Mouse (Mus musculus) kidney, embryonic 14.5 days (tissue): Measurements from ENCODE around the gene Tcf7. TPM values are rescaled to one million over a fixed set of nuclear protein-coding genes. Genes with fewer than 3 reads are reported as not detected.

Experiments
- ATAC-seq: fragments of 200-750 bp; cut with Nextera tagmentation; 2 replicates; pipeline ENCODE4 v1.8.0; 2017; ENCODE audit warnings: moderate number of reproducible peaks, mild to moderate bottlenecking, moderate TSS enrichment, moderate library complexity; ENCODE audit not compliant: low FRiP score, low TSS enrichment
- H3K27ac ChIP-seq: fragments of 300-500 bp; sonication (generic); 2 replicates; pipeline ENCODE4 v1.5.1; 2014; ENCODE audit warnings: low read depth, mild to moderate bottlenecking, low read length, moderate library complexity, mixed read lengths
- H3K27me3 ChIP-seq: fragments of 300-500 bp; sonication (generic); 2 replicates; pipeline ENCODE4 v1.6.1; 2014; ENCODE audit warnings: mild to moderate bottlenecking, low read length; ENCODE audit not compliant: control insufficient read depth, insufficient read depth
- H3K36me3 ChIP-seq: fragments of 300-500 bp; sonication (generic); 2 replicates; pipeline ENCODE4 v1.6.1; 2014; ENCODE audit warnings: low read length, mixed read lengths; ENCODE audit not compliant: control insufficient read depth, insufficient read depth
- H3K4me1 ChIP-seq: fragments of 300-500 bp; sonication (generic); 2 replicates; pipeline ENCODE4 v1.6.1; 2014; ENCODE audit warnings: low read length, mixed read lengths; ENCODE audit not compliant: control insufficient read depth, insufficient read depth
- H3K4me2 ChIP-seq: fragments of 300-500 bp; sonication (generic); replicated peaks from 2 replicates; pipeline ENCODE4 v1.6.1; 2014; ENCODE audit warnings: low read depth, mild to moderate bottlenecking, low read length
- H3K4me3 ChIP-seq: fragments of 300-500 bp; sonication (generic); 2 replicates; pipeline ENCODE4 v1.5.1; 2014; ENCODE audit warnings: mild to moderate bottlenecking, low read length
- H3K9ac ChIP-seq: fragments of 300-500 bp; sonication (generic); 2 replicates; pipeline ENCODE4 v1.6.1; 2014; ENCODE audit warnings: low read depth, mild to moderate bottlenecking, low read length, moderate library complexity
- H3K9me3 ChIP-seq: fragments of 300-500 bp; sonication (generic); 2 replicates; pipeline ENCODE4 v1.6.1; 2016; ENCODE audit warnings: low read length; ENCODE audit not compliant: control insufficient read depth
- WGBS: fragments of 180-500 bp; shearing (Covaris S2); extraction: QIAGEN DNeasy Blood & Tissue Kit; methylation state at CpG from one replicate; pipeline ENCODE4 v1.1.7; 2014; 5-methylcytosine and 5-hydroxymethylcytosine counted together
- polyA plus RNA-seq: library from polyadenylated mRNA; unstranded; fragments of >200 nt; fragmentation: Nextera tagmentation; extraction: Ambion mirVana; gene quantifications from 2 replicates; pipeline ENCODE4 v1.2.1, GENCODE M21; 2014

Gene Tcf7
- polyA plus RNA-seq, 1 experiment from 2014 or later = 27.5 TPM

GRCm38 (mm10) chr11:52264871-52265270 is 17.9 kb downstream of the Tcf7 start:
- Histone ChIP-seq H3K36me3 (0 out of 2 replicates have a peak, but pooled peaks cover 4% of the 10 kb centered on the region), H3K4me2 (no peak overlapping the region), H3K4me1 (0 out of 2 replicates have a peak, but pooled peaks cover 5% of the 10 kb centered on the region), H3K27me3 (no peaks in the 10 kb centered on the region), H3K27ac (no peak overlapping the region), H3K4me3 (no peak overlapping the region), H3K9me3 (no peaks in the 10 kb centered on the region), H3K9ac (no peak overlapping the region)
- ATAC-seq = no peak
- WGBS = 73% methylated on average over 7 of the region's 7 CpGs

GRCm38 (mm10) chr11:52262338-52262737 is 20.5 kb downstream of the Tcf7 start:
- H3K27ac ChIP-seq = no peak overlapping the region
- H3K27me3 ChIP-seq = no peaks in the 10 kb centered on the region
- H3K4me1 ChIP-seq = no peaks in the 10 kb centered on the region
- H3K9me3 ChIP-seq = no peaks in the 10 kb centered on the region
- WGBS = 93% methylated on average over 11 of the region's 11 CpGs
- H3K4me2 ChIP-seq = no peak overlapping the region
- no peaks in the 10 kb centered on the region for H3K36me3 ChIP-seq
- H3K4me3 ChIP-seq = no peak overlapping the region
- ATAC-seq = no peak
- no peak overlapping the region for H3K9ac ChIP-seq

DNA sequence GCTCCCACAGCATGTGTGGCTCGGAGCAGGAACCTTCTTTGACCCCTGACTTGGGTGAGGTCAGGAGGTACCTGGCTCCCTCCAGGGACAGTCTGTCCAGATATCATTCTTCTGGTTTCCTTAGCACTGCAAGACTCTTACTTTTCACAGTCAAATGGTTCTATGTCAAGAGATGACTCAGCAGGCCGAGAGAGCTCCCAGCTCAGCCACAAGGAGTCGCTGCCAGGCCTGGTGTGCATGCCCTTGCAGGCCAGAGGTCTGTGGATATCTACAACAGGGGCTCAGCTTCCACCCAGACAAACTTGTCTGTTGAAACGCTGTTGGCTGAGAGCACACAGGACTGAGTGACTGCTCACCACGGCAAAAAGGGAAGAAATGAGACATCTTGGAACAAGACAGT is 20.9 kb downstream of the Tcf7 start:
- Histone ChIP-seq H3K9me3 (no peaks in the 10 kb centered on the region), H3K4me2 (no peak overlapping the region), H3K36me3 (no peaks in the 10 kb centered on the region), H3K27ac (no peak overlapping the region), H3K4me1 (no peaks in the 10 kb centered on the region), H3K27me3 (no peaks in the 10 kb centered on the region), H3K4me3 (no peak overlapping the region), H3K9ac (no peak overlapping the region)
- 60% methylated on average over 5 of the region's 5 CpGs for WGBS
- ATAC-seq = no peak

DNA sequence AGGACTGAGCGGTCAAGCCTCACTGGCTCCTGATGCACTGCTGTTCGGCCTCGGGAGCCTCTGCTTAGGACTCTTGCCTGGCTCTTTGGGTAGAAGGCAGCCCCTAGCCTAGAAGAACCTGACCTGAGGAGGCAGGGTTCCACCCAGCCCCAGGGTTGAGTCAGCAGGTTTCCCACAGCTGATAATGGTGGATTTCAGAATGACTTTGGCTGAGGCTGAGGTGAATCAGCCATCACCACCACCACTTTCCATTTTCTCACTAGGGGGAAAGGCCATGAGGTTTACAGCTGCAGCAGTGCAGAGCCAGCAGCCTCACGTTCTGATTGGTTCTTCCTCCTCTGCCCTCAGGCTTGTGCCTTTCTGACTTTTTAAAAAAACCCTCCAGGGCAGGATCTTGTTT is 21.9 kb downstream of the Tcf7 start:
- 62% methylated on average over 4 of the region's 4 CpGs for WGBS
- Histone ChIP-seq H3K4me2 (no peak overlapping the region), H3K27me3 (no peaks in the 10 kb centered on the region), H3K9me3 (no peaks in the 10 kb centered on the region), H3K4me3 (no peak overlapping the region), H3K36me3 (0 out of 2 replicates have a peak, but pooled peaks cover under 1% of the 10 kb centered on the region), H3K27ac (no peak overlapping the region), H3K4me1 (no peaks in the 10 kb centered on the region), H3K9ac (no peak overlapping the region)
- no peak for ATAC-seq

DNA sequence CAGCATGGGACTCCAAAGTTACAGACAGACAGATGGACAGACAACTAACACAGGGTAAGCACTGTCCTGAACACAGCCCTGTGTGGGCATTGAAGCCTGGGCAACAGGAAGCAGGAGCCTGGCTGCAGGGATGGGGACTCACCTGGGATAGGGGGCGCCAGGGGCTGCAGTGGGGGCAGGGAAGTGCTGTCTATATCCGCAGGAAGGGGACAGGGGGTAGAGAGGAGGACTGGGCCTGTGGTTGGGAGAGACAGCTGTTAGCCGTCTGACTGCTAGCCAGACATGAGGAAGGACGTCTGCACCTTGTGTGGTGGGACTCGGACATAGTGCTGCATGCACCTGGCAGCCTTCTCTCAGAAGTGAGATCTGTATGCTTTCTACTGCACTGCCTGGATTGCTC is 24.1 kb downstream of the Tcf7 start:
- H3K9me3 ChIP-seq = no peaks in the 10 kb centered on the region
- no peak overlapping the region for H3K27ac ChIP-seq
- 0 out of 2 replicates have a peak, but pooled peaks cover 5% of the 10 kb centered on the region for H3K36me3 ChIP-seq
- no peak for ATAC-seq
- no peak overlapping the region for H3K4me3 ChIP-seq
- no peak overlapping the region for H3K4me2 ChIP-seq
- no peaks in the 10 kb centered on the region for H3K4me1 ChIP-seq
- 69% methylated on average over 5 of the region's 5 CpGs for WGBS
- H3K9ac ChIP-seq = no peak overlapping the region
- no peaks in the 10 kb centered on the region for H3K27me3 ChIP-seq

GRCm38 (mm10) chr11:52257376-52257775 is 25.4 kb downstream of the Tcf7 start:
- no peak overlapping the region for H3K27ac ChIP-seq
- no peak overlapping the region for H3K4me2 ChIP-seq
- H3K9ac ChIP-seq = no peak overlapping the region
- ATAC-seq = no peak
- H3K36me3 ChIP-seq = peaks cover 8% of the 10 kb centered on the region; the same call in 1 of the 2 replicates
- no peaks in the 10 kb centered on the region for H3K27me3 ChIP-seq
- no peak overlapping the region for H3K4me3 ChIP-seq
- no peaks in the 10 kb centered on the region for H3K4me1 ChIP-seq
- H3K9me3 ChIP-seq = no peaks in the 10 kb centered on the region
- WGBS = 78% methylated on average over 3 of the region's 3 CpGs

GRCm38 (mm10) chr11:52255077-52255476 is 27.7 kb downstream of the Tcf7 start:
- no peak overlapping the region for H3K27ac ChIP-seq
- ATAC-seq = no peak
- no peak overlapping the region for H3K9ac ChIP-seq
- H3K4me2 ChIP-seq = no peak overlapping the region
- peaks cover 11% of the 10 kb centered on the region; the same call in 1 of the 2 replicates for H3K36me3 ChIP-seq
- H3K4me1 ChIP-seq = no peaks in the 10 kb centered on the region
- WGBS = 93% methylated on average over 8 of the region's 8 CpGs
- no peaks in the 10 kb centered on the region for H3K27me3 ChIP-seq
- H3K9me3 ChIP-seq = no peaks in the 10 kb centered on the region
- H3K4me3 ChIP-seq = no peak overlapping the region

GRCm38 (mm10) chr11:52253674-52254375 is 29.0 kb downstream of the Tcf7 start:
- 67% methylated on average over 11 of the region's 11 CpGs for WGBS
- Histone ChIP-seq H3K4me3 (no peak overlapping the region), H3K9ac (no peak overlapping the region), H3K27ac (no peak overlapping the region), H3K4me2 (no peak overlapping the region), H3K9me3 (no peaks in the 10 kb centered on the region), H3K36me3 (peaks cover 23% of the 10 kb centered on the region; the same call in 1 of the 2 replicates), H3K27me3 (no peaks in the 10 kb centered on the region), H3K4me1 (no peaks in the 10 kb centered on the region)
- peak; percentile 58; the same call in 1 of the 2 replicates for ATAC-seq

GRCm38 (mm10) chr11:52252692-52253091 is 30.1 kb downstream of the Tcf7 start:
- H3K4me1 ChIP-seq = no peaks in the 10 kb centered on the region
- H3K27ac ChIP-seq = no peak overlapping the region
- H3K4me2 ChIP-seq = no peak overlapping the region
- H3K4me3 ChIP-seq = no peak overlapping the region
- 72% methylated on average over 1 of the region's 1 CpGs for WGBS
- H3K36me3 ChIP-seq = peaks cover 30% of the 10 kb centered on the region
- no peak overlapping the region for H3K9ac ChIP-seq
- no peak for ATAC-seq
- H3K9me3 ChIP-seq = no peaks in the 10 kb centered on the region
- no peaks in the 10 kb centered on the region for H3K27me3 ChIP-seq
